Mouse (Mus musculus) midbrain, postnatal 0 days (tissue): ENCODE results near the gene Zkscan16. TPM values are rescaled to one million over a fixed set of nuclear protein-coding genes. Genes with fewer than 3 reads are reported as not detected.

Experiments used
- ATAC-seq: fragments of 200-750 bp; cut with Nextera tagmentation; 2 replicates; pipeline ENCODE4 v1.8.0; 2017; ENCODE audit warnings: moderate number of reproducible peaks, mild to moderate bottlenecking, moderate TSS enrichment, moderate library complexity; ENCODE audit not compliant: low FRiP score
- DNase-seq: peaks from one replicate; pipeline ENCODE4 v3.0.0-alpha.2; 2015; ENCODE audit warnings: low spot score
- H3K27ac ChIP-seq: fragments of 300-500 bp; sonication (generic); 2 replicates; pipeline ENCODE4 v1.5.1; 2014; ENCODE audit warnings: low read depth, mild to moderate bottlenecking, low read length, mixed read lengths
- H3K27me3 ChIP-seq: fragments of 300-500 bp; sonication (generic); 2 replicates; pipeline ENCODE4 v1.6.1; 2014; ENCODE audit warnings: low read length, control low read depth, mixed read lengths; ENCODE audit not compliant: insufficient read depth
- H3K36me3 ChIP-seq: fragments of 300-500 bp; sonication (generic); 2 replicates; pipeline ENCODE4 v1.6.1; 2014; ENCODE audit warnings: low read length, control low read depth, mixed read lengths; ENCODE audit not compliant: insufficient read depth
- H3K4me1 ChIP-seq: fragments of 300-500 bp; sonication (generic); 2 replicates; pipeline ENCODE4 v1.6.1; 2014; ENCODE audit warnings: mild to moderate bottlenecking, control low read depth, antibody characterized with exemption, low read length, mixed read lengths; ENCODE audit not compliant: insufficient read depth
- H3K4me2 ChIP-seq: fragments of 300-500 bp; sonication (generic); 2 replicates; pipeline ENCODE4 v1.6.1; 2014; ENCODE audit warnings: low read depth, mild to moderate bottlenecking, low read length, mixed read lengths; ENCODE audit not compliant: poor library complexity, severe bottlenecking
- H3K4me3 ChIP-seq: fragments of 300-500 bp; sonication (generic); 2 replicates; pipeline ENCODE4 v1.5.1; 2014; ENCODE audit warnings: low read depth, mild to moderate bottlenecking, low read length, moderate library complexity
- H3K9ac ChIP-seq: fragments of 300-500 bp; sonication (generic); replicated peaks from 2 replicates; pipeline ENCODE4 v1.6.1; 2014; ENCODE audit warnings: mild to moderate bottlenecking, low read length, moderate library complexity, mixed read lengths; ENCODE audit not compliant: poor library complexity, severe bottlenecking
- H3K9me3 ChIP-seq: fragments of 300-500 bp; sonication (generic); 2 replicates; pipeline ENCODE4 v1.6.1; 2016; ENCODE audit warnings: low read length, control low read depth
- CTCF ChIP-seq: IDR thresholded peaks from 2 replicates; pipeline ENCODE4 v1.5.1; 2016; ENCODE audit warnings: antibody characterized with exemption, mild to moderate bottlenecking
- WGBS: fragments of 180-500 bp; shearing (Covaris S2); extraction: QIAGEN DNeasy Blood & Tissue Kit; methylation state at CpG from one replicate; pipeline ENCODE4 v1.1.7; 2014; 5-methylcytosine and 5-hydroxymethylcytosine counted together
- polyA plus RNA-seq: library from polyadenylated mRNA; unstranded; fragments of >200 nt; fragmentation: Nextera tagmentation; extraction: Ambion mirVana; gene quantifications from 2 replicates; pipeline ENCODE4 v1.2.1, GENCODE M21; 2015
- total RNA-seq: library from RNA; depleted of rRNA; stranded (reverse); fragments of >200 nt; gene quantifications from 2 replicates; pipeline ENCODE4 v1.2.3, GENCODE M21; 2014

Zkscan16 gene
- total and polyA plus RNA-seq, 2 experiments from 2014 or later, result 2.4 to 4.9 TPM

- Histone ChIP-seq H3K36me3 (peaks cover 3% of the 10 kb centered on the region; the same call in 1 of the 2 replicates), H3K4me2 (no peak overlapping the region), H3K9ac (no peak overlapping the region), H3K4me1 (no peaks in the 10 kb centered on the region), H3K9me3 (no peaks in the 10 kb centered on the region), H3K27ac (no peak overlapping the region), H3K27me3 (no peaks in the 10 kb centered on the region), H3K4me3 (no peak overlapping the region)
- DNase-seq (no peak), ATAC-seq (no peak)
- WGBS, result 91% methylated on average over 1 of the region's 1 CpGs
- TF ChIP-seq CTCF, result no peak
Measured at GRCm38 (mm10) chr4:58965136-58965535, 21.7 kb downstream of the Zkscan16 start.

GRCm38 (mm10) chr4:58970678-58971077 lies 27.2 kb downstream of the Zkscan16 start:
- no peak overlapping the region for H3K27ac ChIP-seq
- H3K4me3 ChIP-seq, result no peak overlapping the region
- H3K9me3 ChIP-seq, result no peaks in the 10 kb centered on the region
- no peak for TF ChIP-seq CTCF
- DNase-seq, result no peak
- 92% methylated on average over 4 of the region's 4 CpGs for WGBS
- no peaks in the 10 kb centered on the region for H3K27me3 ChIP-seq
- no peak overlapping the region for H3K4me2 ChIP-seq
- no peak for ATAC-seq
- no peak overlapping the region for H3K9ac ChIP-seq
- H3K4me1 ChIP-seq, result no peaks in the 10 kb centered on the region
- no peaks in the 10 kb centered on the region for H3K36me3 ChIP-seq

- ATAC-seq (no peak), DNase-seq (no peak)
- H3K4me2 ChIP-seq, result no peak overlapping the region
- no peaks in the 10 kb centered on the region for H3K4me1 ChIP-seq
- H3K27ac ChIP-seq, result no peak overlapping the region
- H3K27me3 ChIP-seq, result no peaks in the 10 kb centered on the region
- H3K9ac ChIP-seq, result no peak overlapping the region
- no peaks in the 10 kb centered on the region for H3K9me3 ChIP-seq
- no peak for TF ChIP-seq CTCF
- H3K36me3 ChIP-seq, result no peaks in the 10 kb centered on the region
- H3K4me3 ChIP-seq, result no peak overlapping the region
- 85% methylated on average over 5 of the region's 5 CpGs for WGBS
Measured at GRCm38 (mm10) chr4:58975711-58976110, 32.3 kb downstream of the Zkscan16 start.

GRCm38 (mm10) chr4:58981421-58981820 lies 38.0 kb downstream of the Zkscan16 start:
- Histone ChIP-seq H3K4me2 (no peak overlapping the region), H3K27me3 (no peaks in the 10 kb centered on the region), H3K9me3 (no peaks in the 10 kb centered on the region), H3K27ac (no peak overlapping the region), H3K4me3 (no peak overlapping the region), H3K36me3 (no peaks in the 10 kb centered on the region), H3K4me1 (no peaks in the 10 kb centered on the region), H3K9ac (no peak overlapping the region)
- WGBS, result 72% methylated on average over 6 of the region's 6 CpGs
- ATAC-seq (no peak), DNase-seq (no peak)
- no peak for TF ChIP-seq CTCF

- H3K4me3 ChIP-seq, result no peak overlapping the region
- no peak overlapping the region for H3K9ac ChIP-seq
- H3K36me3 ChIP-seq, result no peaks in the 10 kb centered on the region
- no peak for ATAC-seq
- DNase-seq, result no peak
- no peaks in the 10 kb centered on the region for H3K9me3 ChIP-seq
- 89% methylated on average over 8 of the region's 8 CpGs for WGBS
- H3K4me1 ChIP-seq, result no peaks in the 10 kb centered on the region
- no peak for TF ChIP-seq CTCF
- no peak overlapping the region for H3K4me2 ChIP-seq
- no peak overlapping the region for H3K27ac ChIP-seq
- no peaks in the 10 kb centered on the region for H3K27me3 ChIP-seq
Measured at GRCm38 (mm10) chr4:58982806-58983205, 39.4 kb downstream of the Zkscan16 start.

GRCm38 (mm10) chr4:58985157-58985648 lies 41.8 kb downstream of the Zkscan16 start:
- Histone ChIP-seq H3K27me3 (0 out of 2 replicates have a peak, but pooled peaks cover 4% of the 10 kb centered on the region), H3K27ac (no peak overlapping the region), H3K4me1 (no peaks in the 10 kb centered on the region), H3K36me3 (no peaks in the 10 kb centered on the region), H3K9me3 (no peaks in the 10 kb centered on the region), H3K4me2 (no peak overlapping the region), H3K9ac (no peak overlapping the region), H3K4me3 (no peak overlapping the region)
- ATAC-seq (no peak), DNase-seq (peak; percentile 75)
- peak; percentile 85 for TF ChIP-seq CTCF
- 23% methylated on average over 7 of the region's 7 CpGs for WGBS
